Mouse (Mus musculus) heart, embryonic 16.5 days (tissue): ENCODE data around the gene Erp29. TPM values are rescaled to one million over a fixed set of nuclear protein-coding genes. Genes with fewer than 3 reads are reported as not detected.

Experiments used
- ATAC-seq: fragments of 200-750 bp; cut with Nextera tagmentation; replicated peaks from 2 replicates; pipeline ENCODE4 v1.8.0; 2017; ENCODE audit warnings: moderate number of reproducible peaks; ENCODE audit not compliant: insufficient read depth, low FRiP score; ENCODE audit errors: extremely low read depth
- H3K27ac ChIP-seq: fragments of 300-500 bp; sonication (generic); 2 replicates; pipeline ENCODE4 v1.5.1; 2014; ENCODE audit warnings: mild to moderate bottlenecking, low read length, control low read depth, moderate library complexity
- H3K27me3 ChIP-seq: fragments of 300-500 bp; sonication (generic); 2 replicates; pipeline ENCODE4 v1.6.1; 2014; ENCODE audit warnings: low read length, mixed read lengths; ENCODE audit not compliant: control insufficient read depth, insufficient read depth
- H3K36me3 ChIP-seq: fragments of 300-500 bp; sonication (generic); 2 replicates; pipeline ENCODE4 v1.6.1; 2014; ENCODE audit not compliant: control insufficient read depth, insufficient read depth
- H3K4me1 ChIP-seq: fragments of 300-500 bp; sonication (generic); 2 replicates; pipeline ENCODE4 v1.6.1; 2014; ENCODE audit warnings: low read length, mixed read lengths; ENCODE audit not compliant: control insufficient read depth, insufficient read depth
- H3K4me2 ChIP-seq: fragments of 300-500 bp; sonication (generic); 2 replicates; pipeline ENCODE4 v1.6.1; 2014; ENCODE audit warnings: low read depth, mild to moderate bottlenecking, control low read depth, low read length
- H3K4me3 ChIP-seq: fragments of 300-500 bp; sonication (generic); 2 replicates; pipeline ENCODE4 v1.5.1; 2014; ENCODE audit warnings: mild to moderate bottlenecking, control low read depth, low read length
- H3K9ac ChIP-seq: fragments of 300-500 bp; sonication (generic); 2 replicates; pipeline ENCODE4 v1.6.1; 2014; ENCODE audit warnings: low read length, control low read depth
- H3K9me3 ChIP-seq: fragments of 300-500 bp; sonication (generic); replicated peaks from 2 replicates; pipeline ENCODE4 v1.6.1; 2016; ENCODE audit warnings: low read length; ENCODE audit not compliant: control insufficient read depth
- WGBS: fragments of 180-500 bp; shearing (Covaris S2); extraction: QIAGEN DNeasy Blood & Tissue Kit; methylation state at CpG from one replicate; pipeline ENCODE4 v1.1.7; 2014; 5-methylcytosine and 5-hydroxymethylcytosine counted together
- polyA plus RNA-seq: library from polyadenylated mRNA; unstranded; fragments of >200 nt; fragmentation: Nextera tagmentation; extraction: Ambion mirVana; gene quantifications from 2 replicates; pipeline ENCODE4 v1.2.1, GENCODE M21; 2015

The Erp29 gene
- polyA plus RNA-seq, 1 experiment from 2014 or later, result 128 TPM

GRCm38 (mm10) chr5:121469566-121469965, 17.3 kb upstream of the Erp29 start:
- Histone ChIP-seq H3K36me3 (no peaks in the 10 kb centered on the region), H3K27ac (no peak overlapping the region), H3K4me3 (no peak overlapping the region), H3K27me3 (no peaks in the 10 kb centered on the region), H3K4me2 (no peak overlapping the region), H3K9ac (no peak overlapping the region), H3K9me3 (no peaks in the 10 kb centered on the region), H3K4me1 (no peaks in the 10 kb centered on the region)
- 30% methylated on average over 3 of the region's 3 CpGs for WGBS
- no peak for ATAC-seq

GRCm38 (mm10) chr5:121463601-121464250, 11.4 kb upstream of the Erp29 start:
- no peak overlapping the region for H3K9ac ChIP-seq
- H3K4me1 ChIP-seq, result peaks cover 3% of the 10 kb centered on the region; the same call in 1 of the 2 replicates
- no peak overlapping the region for H3K4me3 ChIP-seq
- WGBS, result 67% methylated on average over 5 of the region's 5 CpGs
- no peak overlapping the region for H3K27ac ChIP-seq
- peaks cover 3% of the 10 kb centered on the region; the same call in 1 of the 2 replicates for H3K9me3 ChIP-seq
- H3K27me3 ChIP-seq, result no peaks in the 10 kb centered on the region
- H3K36me3 ChIP-seq, result no peaks in the 10 kb centered on the region
- no peak for ATAC-seq
- no peak overlapping the region for H3K4me2 ChIP-seq

- Histone ChIP-seq H3K4me1 (peaks cover 3% of the 10 kb centered on the region; the same call in 1 of the 2 replicates), H3K4me2 (no peak overlapping the region), H3K27me3 (no peaks in the 10 kb centered on the region), H3K36me3 (no peaks in the 10 kb centered on the region), H3K4me3 (no peak overlapping the region), H3K27ac (no peak overlapping the region), H3K9ac (no peak overlapping the region), H3K9me3 (peaks cover 3% of the 10 kb centered on the region; the same call in 1 of the 2 replicates)
- no peak for ATAC-seq
- 59% methylated on average over 5 of the region's 5 CpGs for WGBS
Observed at GRCm38 (mm10) chr5:121462967-121463366, 10.7 kb upstream of the Erp29 start.

GRCm38 (mm10) chr5:121462171-121462502, 9.8 kb upstream of the Erp29 start:
- ATAC-seq, result no peak
- Histone ChIP-seq H3K4me1 (peaks cover 3% of the 10 kb centered on the region; the same call in 1 of the 2 replicates), H3K36me3 (no peaks in the 10 kb centered on the region), H3K9ac (no peak overlapping the region), H3K9me3 (peaks cover 3% of the 10 kb centered on the region; the same call in 1 of the 2 replicates), H3K27me3 (no peaks in the 10 kb centered on the region), H3K4me2 (no peak overlapping the region), H3K4me3 (no peak overlapping the region), H3K27ac (no peak overlapping the region)
- 24% methylated on average over 1 of the region's 1 CpGs for WGBS

- peaks cover 3% of the 10 kb centered on the region; the same call in 1 of the 2 replicates for H3K4me1 ChIP-seq
- no peaks in the 10 kb centered on the region for H3K27me3 ChIP-seq
- H3K9ac ChIP-seq, result no peak overlapping the region
- no peak overlapping the region for H3K4me3 ChIP-seq
- H3K4me2 ChIP-seq, result no peak overlapping the region
- no peak overlapping the region for H3K27ac ChIP-seq
- H3K9me3 ChIP-seq, result peaks cover 3% of the 10 kb centered on the region; the same call in 1 of the 2 replicates
- H3K36me3 ChIP-seq, result no peaks in the 10 kb centered on the region
- WGBS, result 38% methylated on average over 4 of the region's 4 CpGs
- ATAC-seq, result no peak
Observed at GRCm38 (mm10) chr5:121461339-121462170, 9.2 kb upstream of the Erp29 start.

GRCm38 (mm10) chr5:121455510-121456265, 3.4 kb upstream of the Erp29 start:
- H3K9ac ChIP-seq, result peak overlapping the region; percentile 41
- 57% methylated on average over 9 of the region's 9 CpGs for WGBS
- H3K4me3 ChIP-seq, result no peak overlapping the region
- H3K27me3 ChIP-seq, result no peaks in the 10 kb centered on the region
- no peak for ATAC-seq
- H3K4me1 ChIP-seq, result peaks cover 29% of the 10 kb centered on the region
- peaks cover 3% of the 10 kb centered on the region; the same call in 1 of the 2 replicates for H3K9me3 ChIP-seq
- H3K4me2 ChIP-seq, result no peak overlapping the region
- no peaks in the 10 kb centered on the region for H3K36me3 ChIP-seq
- no peak overlapping the region; the same call in 1 of the 2 replicates for H3K27ac ChIP-seq

GRCm38 (mm10) chr5:121454503-121454782, 2.1 kb upstream of the Erp29 start:
- H3K9me3 ChIP-seq, result no peaks in the 10 kb centered on the region
- H3K4me3 ChIP-seq, result no peak overlapping the region
- no peaks in the 10 kb centered on the region; the same call in 1 of the 2 replicates for H3K36me3 ChIP-seq
- H3K27me3 ChIP-seq, result no peaks in the 10 kb centered on the region
- ATAC-seq, result no peak
- H3K4me2 ChIP-seq, result peak overlapping the region; percentile 22; the same call in 1 of the 2 replicates
- H3K9ac ChIP-seq, result peak overlapping the region; percentile 30
- peaks cover 29% of the 10 kb centered on the region for H3K4me1 ChIP-seq
- peak overlapping the region; percentile 98 for H3K27ac ChIP-seq
- WGBS, result 74% methylated on average over 3 of the region's 3 CpGs

GRCm38 (mm10) chr5:121453743-121454502, 1.6 kb upstream of the Erp29 start:
- Histone ChIP-seq H3K9me3 (no peaks in the 10 kb centered on the region), H3K27ac (peak overlapping the region; percentile 98), H3K27me3 (no peaks in the 10 kb centered on the region), H3K9ac (peak overlapping the region; percentile 30), H3K4me1 (peaks cover 29% of the 10 kb centered on the region), H3K4me3 (no peak overlapping the region), H3K36me3 (peaks cover 2% of the 10 kb centered on the region), H3K4me2 (peak overlapping the region; percentile 68)
- ATAC-seq, result peak; percentile 12
- WGBS, result 64% methylated on average over 13 of the region's 13 CpGs
